Mouse (Mus musculus) C2C12 (cell line): Measurements from ENCODE around the gene Usp37.

Experiments
- CTCF ChIP-seq: IDR thresholded peaks from one replicate; pipeline ENCODE4 v1.5.1; 2011; ENCODE audit not compliant: control insufficient read depth, insufficient read depth, insufficient read length
- USF1 ChIP-seq: IDR thresholded peaks from one replicate; pipeline ENCODE4 v1.6.1; 2011; ENCODE audit warnings: low read depth, mild to moderate bottlenecking, control low read depth, moderate library complexity

DNA sequence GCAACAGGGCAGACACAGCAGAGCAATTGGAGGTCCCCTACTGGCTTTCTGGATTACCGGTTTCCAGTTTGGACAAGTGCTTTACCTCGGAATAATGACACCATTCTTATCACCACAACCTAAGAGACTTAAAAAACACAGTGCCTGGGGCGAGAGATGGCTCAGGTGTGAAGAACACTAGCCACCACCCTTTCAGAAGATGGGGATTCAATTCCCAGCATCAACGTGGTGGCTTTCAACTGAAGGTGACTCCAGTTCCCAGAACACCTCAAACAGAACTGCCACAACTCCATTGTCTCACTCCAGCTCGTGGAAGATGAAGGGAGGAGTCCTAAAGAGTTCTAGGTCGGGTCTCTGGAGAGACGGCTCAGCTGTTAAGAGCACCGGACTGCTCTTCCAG lies 158.6 kb downstream of the Usp37 start:
- TF ChIP-seq CTCF (no peak), USF1 (no peak)
